Mouse (Mus musculus): ENCODE measurements around the gene Rnaset2a. TPM values are rescaled to one million over a fixed set of nuclear protein-coding genes. Genes with fewer than 3 reads are reported as not detected.
"Not testable (repeated sequence)": the region's sequence is repeated elsewhere in the genome, so short reads cannot be mapped to it uniquely, and the experiment has no call there.

Gene Rnaset2a
- total and polyA plus RNA-seq, 2 experiments from 2014 or later = 15.1 to 17.4 TPM

- WGBS = 14% methylated on average over 3 of the region's 6 CpGs
- not testable (repeated sequence) for H3K4me2 ChIP-seq (ENCODE audit: low read depth, low read length, poor library complexity, severe bottlenecking); H3K4me1 ChIP-seq (ENCODE audit: insufficient read depth, low read length); H3K4me3 ChIP-seq (ENCODE audit: low read depth, low read length); H3K27ac ChIP-seq (ENCODE audit: low read depth, low read length); H3K9me3 ChIP-seq (ENCODE audit: low read length); H3K9ac ChIP-seq (replicated peaks; ENCODE audit: low read length, poor library complexity, severe bottlenecking); H3K27me3 ChIP-seq (ENCODE audit: insufficient read depth, low read length); H3K36me3 ChIP-seq (ENCODE audit: insufficient read depth, low read length); DNase-seq (ENCODE audit: low spot score)
- peak; percentile 48; the same call in 1 of the 2 replicates for ATAC-seq (ENCODE audit: low FRiP score)
Measured at GRCm38 (mm10) chr17:8101297-8101609, 46.6 kb downstream of the Rnaset2a start.

GRCm38 (mm10) chr17:8100405-8101296 is 47.2 kb downstream of the Rnaset2a start:
- not testable (repeated sequence) for H3K9me3 ChIP-seq (ENCODE audit: low read length); H3K27me3 ChIP-seq (ENCODE audit: insufficient read depth, low read length); H3K36me3 ChIP-seq (ENCODE audit: insufficient read depth, low read length); H3K9ac ChIP-seq (replicated peaks; ENCODE audit: low read length, poor library complexity, severe bottlenecking); H3K27ac ChIP-seq (ENCODE audit: low read depth, low read length); H3K4me2 ChIP-seq (ENCODE audit: low read depth, low read length, poor library complexity, severe bottlenecking); H3K4me1 ChIP-seq (ENCODE audit: insufficient read depth, low read length); DNase-seq (ENCODE audit: low spot score); H3K4me3 ChIP-seq (ENCODE audit: low read depth, low read length)
- ATAC-seq (ENCODE audit: low FRiP score) = peak; percentile 70; the same call in 1 of the 2 replicates
- WGBS = 10% methylated on average over 5 of the region's 26 CpGs

- H3K4me3 ChIP-seq (ENCODE audit: low read depth, low read length); ATAC-seq (ENCODE audit: low FRiP score); H3K4me1 ChIP-seq (ENCODE audit: insufficient read depth, low read length); H3K27ac ChIP-seq (ENCODE audit: low read depth, low read length); H3K9ac ChIP-seq (replicated peaks; ENCODE audit: low read length, poor library complexity, severe bottlenecking); DNase-seq (ENCODE audit: low spot score); H3K27me3 ChIP-seq (ENCODE audit: insufficient read depth, low read length); H3K36me3 ChIP-seq (ENCODE audit: insufficient read depth, low read length); H3K4me2 ChIP-seq (ENCODE audit: low read depth, low read length, poor library complexity, severe bottlenecking); H3K9me3 ChIP-seq (ENCODE audit: low read length): not testable (repeated sequence)
- WGBS = 84% methylated on average over 3 of the region's 5 CpGs
Measured at GRCm38 (mm10) chr17:8096199-8096598, 51.7 kb downstream of the Rnaset2a start.

- WGBS = 51% methylated on average over 2 of the region's 5 CpGs
- H3K9me3 ChIP-seq (ENCODE audit: low read length); H3K9ac ChIP-seq (replicated peaks; ENCODE audit: low read length, poor library complexity, severe bottlenecking); H3K27ac ChIP-seq (ENCODE audit: low read depth, low read length); ATAC-seq (ENCODE audit: low FRiP score); H3K27me3 ChIP-seq (ENCODE audit: insufficient read depth, low read length); H3K4me1 ChIP-seq (ENCODE audit: insufficient read depth, low read length); H3K36me3 ChIP-seq (ENCODE audit: insufficient read depth, low read length); DNase-seq (ENCODE audit: low spot score); H3K4me2 ChIP-seq (ENCODE audit: low read depth, low read length, poor library complexity, severe bottlenecking); H3K4me3 ChIP-seq (ENCODE audit: low read depth, low read length): not testable (repeated sequence)
Measured at GRCm38 (mm10) chr17:8095653-8096052, 52.2 kb downstream of the Rnaset2a start.

GRCm38 (mm10) chr17:8092537-8093526 is 55.1 kb downstream of the Rnaset2a start:
- H3K4me1 ChIP-seq (ENCODE audit: insufficient read depth, low read length); H3K27ac ChIP-seq (ENCODE audit: low read depth, low read length); DNase-seq (ENCODE audit: low spot score); ATAC-seq (ENCODE audit: low FRiP score); H3K27me3 ChIP-seq (ENCODE audit: insufficient read depth, low read length); H3K4me3 ChIP-seq (ENCODE audit: low read depth, low read length); H3K4me2 ChIP-seq (ENCODE audit: low read depth, low read length, poor library complexity, severe bottlenecking); H3K9me3 ChIP-seq (ENCODE audit: low read length); H3K9ac ChIP-seq (replicated peaks; ENCODE audit: low read length, poor library complexity, severe bottlenecking); H3K36me3 ChIP-seq (ENCODE audit: insufficient read depth, low read length): not testable (repeated sequence)
- 73% methylated on average over 3 of the region's 18 CpGs for WGBS

- not testable (repeated sequence) for H3K27ac ChIP-seq (ENCODE audit: low read depth, low read length)
Measured at GRCm38 (mm10) chr17:8091320-8091719, 56.6 kb downstream of the Rnaset2a start.

GRCm38 (mm10) chr17:8069847-8070246 is 78.0 kb downstream of the Rnaset2a start:
- not testable (repeated sequence) for H3K4me2 ChIP-seq (ENCODE audit: low read depth, low read length, poor library complexity, severe bottlenecking); H3K4me3 ChIP-seq (ENCODE audit: low read depth, low read length); H3K36me3 ChIP-seq (ENCODE audit: insufficient read depth, low read length); DNase-seq (ENCODE audit: low spot score); H3K27ac ChIP-seq (ENCODE audit: low read depth, low read length); H3K4me1 ChIP-seq (ENCODE audit: insufficient read depth, low read length); H3K27me3 ChIP-seq (ENCODE audit: insufficient read depth, low read length); H3K9ac ChIP-seq (replicated peaks; ENCODE audit: low read length, poor library complexity, severe bottlenecking); H3K9me3 ChIP-seq (ENCODE audit: low read length); ATAC-seq (ENCODE audit: low FRiP score)
- WGBS = 31% methylated on average over 1 of the region's 2 CpGs

More at GRCm38 (mm10) chr17:8091320-8091719, 56.6 kb downstream of the Rnaset2a start:
- ATAC-seq (ENCODE audit: low FRiP score); H3K4me1 ChIP-seq (ENCODE audit: insufficient read depth, low read length); H3K27me3 ChIP-seq (ENCODE audit: insufficient read depth, low read length); H3K36me3 ChIP-seq (ENCODE audit: insufficient read depth, low read length); H3K4me3 ChIP-seq (ENCODE audit: low read depth, low read length); H3K9me3 ChIP-seq (ENCODE audit: low read length); DNase-seq (ENCODE audit: low spot score); H3K4me2 ChIP-seq (ENCODE audit: low read depth, low read length, poor library complexity, severe bottlenecking); H3K9ac ChIP-seq (replicated peaks; ENCODE audit: low read length, poor library complexity, severe bottlenecking): not testable (repeated sequence)
- 88% methylated on average over 10 of the region's 14 CpGs for WGBS

Measured in midbrain, postnatal 0 days (tissue).